12 mouse cellular contexts compared by ENCODE assay signal in the genomic region with DNA sequence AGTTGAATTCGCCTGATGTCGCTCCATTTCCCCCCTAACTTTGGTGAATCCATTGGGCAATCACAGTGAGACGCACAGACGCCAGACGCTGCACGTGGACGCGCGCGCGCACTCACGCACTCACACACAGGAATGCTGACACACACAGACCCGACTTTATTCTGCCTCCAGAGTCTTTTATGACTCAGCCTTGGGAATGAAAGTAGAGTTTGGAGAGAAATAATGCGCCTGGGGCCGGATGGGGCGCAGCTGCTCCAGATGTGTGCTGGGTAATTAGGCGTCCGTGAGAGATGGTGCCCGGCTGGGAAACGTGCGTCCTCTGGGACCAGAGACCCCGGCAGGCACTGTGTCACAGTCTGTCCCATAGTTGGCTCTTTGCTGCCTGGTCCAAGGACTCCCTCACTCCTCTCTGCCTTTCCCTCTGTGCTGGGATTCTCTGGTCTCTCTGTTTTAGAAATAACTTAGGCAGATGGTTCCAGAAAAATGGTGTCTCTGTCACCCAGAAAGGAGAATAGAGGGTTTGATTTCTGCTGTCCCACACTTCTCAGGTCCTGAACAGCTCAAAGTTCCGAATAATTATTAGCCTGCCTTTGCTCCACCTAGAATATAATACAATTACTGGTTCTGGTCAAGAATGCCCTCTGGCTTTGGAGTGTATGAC. TPM values are rescaled to one million over a fixed set of nuclear protein-coding genes. Genes with fewer than 3 reads are reported as not detected.
A peak's percentile ranks its signal among the peaks of the same experiment; 100 is the strongest.
DNase-seq lines count a peak whose midpoint lies in the region; ATAC-seq and TF ChIP-seq lines count a peak whose summit lies in the region.
"Had no signal": no experiment of that assay in that cellular context is flagged by ENCODE, and none has a peak within 500 bp of the region (broad histone marks: within the 10 kb centered on the region; RNA-seq: fewer than 3 reads in every experiment).

No protein-coding gene starts in this region.

- TF ChIP-seq EP300 in liver, postnatal 0 days (IDR thresholded peaks at IDR 0.05; ENCODE audit: low read depth): no peak

- H3K9ac ChIP-seq in hindbrain, embryonic 11.5 days (ENCODE audit: low read depth, low read length): no peak overlapping the region
- no peak overlapping the region for H3K9ac ChIP-seq in hindbrain, embryonic 13.5 days
- H3K9ac ChIP-seq in neural tube, embryonic 13.5 days: no peak overlapping the region
- H3K9ac ChIP-seq in forebrain, embryonic 13.5 days: no peak overlapping the region
- H3K9ac ChIP-seq in liver, postnatal 0 days (replicated peaks): no peak overlapping the region
- H3K9ac ChIP-seq: forebrain, embryonic 12.5 days had no signal

- no peak for TF ChIP-seq CTCF in liver, postnatal 0 days (IDR thresholded peaks at IDR 0.05; ENCODE audit: low read depth)

- peak; percentile 36 for DNase-seq in hindbrain, embryonic 11.5 days (ENCODE audit: low spot score)
- DNase-seq in embryo, embryonic 11 days: peak; percentile 66
- peak; percentile 64 for DNase-seq in kidney, postnatal 10 days
- no peak for DNase-seq in gastrocnemius, postnatal 25 days
- no peak for DNase-seq in liver, postnatal 0 days
- DNase-seq: thymus, postnatal 4 days had no signal

- H3K27ac ChIP-seq in hindbrain, embryonic 11.5 days (ENCODE audit: low read depth, low read length): no peak overlapping the region
- no peak overlapping the region for H3K27ac ChIP-seq in hindbrain, embryonic 13.5 days
- peak overlapping the region; percentile 67 for H3K27ac ChIP-seq in neural tube, embryonic 13.5 days (replicated peaks)
- H3K27ac ChIP-seq in forebrain, embryonic 13.5 days: no peak overlapping the region
- H3K27ac ChIP-seq in liver, postnatal 0 days (ENCODE audit: low read depth): no peak overlapping the region
- H3K27ac ChIP-seq: forebrain, embryonic 12.5 days had no signal

- H3K27me3 ChIP-seq in hindbrain, embryonic 11.5 days (ENCODE audit: control insufficient read depth, insufficient read depth, low read length): peaks cover 100% of the 10 kb centered on the region
- H3K27me3 ChIP-seq in hindbrain, embryonic 13.5 days: peaks cover 100% of the 10 kb centered on the region
- H3K27me3 ChIP-seq in neural tube, embryonic 13.5 days: peaks cover 47% of the 10 kb centered on the region
- H3K27me3 ChIP-seq in forebrain, embryonic 13.5 days: peaks cover 100% of the 10 kb centered on the region
- peaks cover 97% of the 10 kb centered on the region for H3K27me3 ChIP-seq in liver, postnatal 0 days (ENCODE audit: insufficient read depth, low read length)

- no peak overlapping the region for H3K4me2 ChIP-seq in hindbrain, embryonic 11.5 days (replicated peaks; ENCODE audit: low read depth, low read length)
- H3K4me2 ChIP-seq in hindbrain, embryonic 13.5 days: no peak overlapping the region
- H3K4me2 ChIP-seq in neural tube, embryonic 13.5 days: peak overlapping the region; percentile 43
- no peak overlapping the region for H3K4me2 ChIP-seq in forebrain, embryonic 13.5 days
- H3K4me2 ChIP-seq in liver, postnatal 0 days (ENCODE audit: low read depth, low read length): no peak overlapping the region
- H3K4me2 ChIP-seq: forebrain, embryonic 12.5 days had no signal

- no peak for ATAC-seq in hindbrain, embryonic 11.5 days (ENCODE audit: low FRiP score)
- ATAC-seq in hindbrain, embryonic 13.5 days (ENCODE audit: low FRiP score): no peak
- peak; percentile 40 for ATAC-seq in neural tube, embryonic 13.5 days (ENCODE audit: low read depth)
- no peak for ATAC-seq in forebrain, embryonic 13.5 days
- no peak for ATAC-seq in liver, postnatal 0 days
- ATAC-seq: hindbrain, embryonic 16.5 days had no signal

- WGBS in hindbrain, embryonic 11.5 days: 2% methylated on average over 23 of the region's 23 CpGs
- 1% methylated on average over 23 of the region's 23 CpGs for WGBS in hindbrain, embryonic 13.5 days
- 3% methylated on average over 23 of the region's 23 CpGs for WGBS in neural tube, embryonic 13.5 days
- WGBS in forebrain, embryonic 13.5 days: 2% methylated on average over 23 of the region's 23 CpGs
- WGBS in liver, postnatal 0 days (ENCODE audit: insufficient replicate concordance): 11% methylated on average over 23 of the region's 23 CpGs

- no peaks in the 10 kb centered on the region for H3K4me1 ChIP-seq in hindbrain, embryonic 11.5 days (replicated peaks; ENCODE audit: control insufficient read depth, insufficient read depth, low read length)
- H3K4me1 ChIP-seq in hindbrain, embryonic 13.5 days (replicated peaks): peaks cover 5% of the 10 kb centered on the region; the same call in 1 of the 2 replicates
- peaks cover 98% of the 10 kb centered on the region for H3K4me1 ChIP-seq in neural tube, embryonic 13.5 days (replicated peaks)
- H3K4me1 ChIP-seq in forebrain, embryonic 13.5 days: no peaks in the 10 kb centered on the region
- H3K4me1 ChIP-seq in liver, postnatal 0 days (ENCODE audit: insufficient read depth): no peaks in the 10 kb centered on the region
- H3K4me1 ChIP-seq: forebrain, embryonic 12.5 days had no signal

- no peaks in the 10 kb centered on the region for H3K9me3 ChIP-seq in hindbrain, embryonic 11.5 days (ENCODE audit: control insufficient read depth, low read length)
- H3K9me3 ChIP-seq in hindbrain, embryonic 13.5 days: no peaks in the 10 kb centered on the region
- H3K9me3 ChIP-seq in neural tube, embryonic 13.5 days: no peaks in the 10 kb centered on the region
- H3K9me3 ChIP-seq in forebrain, embryonic 13.5 days (replicated peaks): no peaks in the 10 kb centered on the region
- H3K9me3 ChIP-seq in liver, postnatal 0 days (ENCODE audit: low read length): no peaks in the 10 kb centered on the region
- H3K9me3 ChIP-seq: forebrain, embryonic 12.5 days had no signal

- H3K4me3 ChIP-seq in hindbrain, embryonic 11.5 days (ENCODE audit: low read depth, low read length): no peak overlapping the region
- no peak overlapping the region for H3K4me3 ChIP-seq in hindbrain, embryonic 13.5 days
- H3K4me3 ChIP-seq in neural tube, embryonic 13.5 days: peak overlapping the region; percentile 17; the same call in 1 of the 2 replicates
- no peak overlapping the region for H3K4me3 ChIP-seq in forebrain, embryonic 13.5 days
- H3K4me3 ChIP-seq in liver, postnatal 0 days (ENCODE audit: low read depth, low read length): no peak overlapping the region
- H3K4me3 ChIP-seq: forebrain, embryonic 12.5 days had no signal

- no peaks in the 10 kb centered on the region for H3K36me3 ChIP-seq in hindbrain, embryonic 11.5 days (ENCODE audit: control insufficient read depth, insufficient read depth, low read length)
- H3K36me3 ChIP-seq in hindbrain, embryonic 13.5 days: no peaks in the 10 kb centered on the region
- H3K36me3 ChIP-seq in neural tube, embryonic 13.5 days: peaks cover 6% of the 10 kb centered on the region; the same call in 1 of the 2 replicates
- H3K36me3 ChIP-seq in forebrain, embryonic 13.5 days (ENCODE audit: poor library complexity, severe bottlenecking): no peaks in the 10 kb centered on the region
- no peaks in the 10 kb centered on the region for H3K36me3 ChIP-seq in liver, postnatal 0 days (replicated peaks; ENCODE audit: insufficient read depth, low read length)
- H3K36me3 ChIP-seq: forebrain, embryonic 12.5 days had no signal

RNA-seq across cellular contexts. Expression of gene Hoxb9, which starts 10.8 kb away (rescaled TPM):
- polyA plus RNA-seq in hindbrain, embryonic 11.5 days (2014; fragmentation: Nextera tagmentation; extraction: Ambion mirVana): 0.80 and 3.2 TPM in 2 replicates
- 4.8 and 7.2 TPM in 2 replicates for polyA plus RNA-seq in hindbrain, embryonic 13.5 days (2015; fragmentation: Nextera tagmentation; extraction: Ambion mirVana)
- 72.9 and 74.7 TPM in 2 replicates for polyA plus RNA-seq in neural tube, embryonic 13.5 days (2015; fragmentation: Nextera tagmentation; extraction: Ambion mirVana)
- total RNA-seq in gastrocnemius, postnatal 25 days (2021): under 1 TPM; 0.15 to 0.19 TPM
- not detected in 2 replicates for polyA plus RNA-seq in forebrain, embryonic 13.5 days (2015; fragmentation: Nextera tagmentation; extraction: Ambion mirVana)
- not detected in 2 replicates for polyA plus RNA-seq in liver, postnatal 0 days (2015; fragmentation: Nextera tagmentation; extraction: Ambion mirVana)
- polyA plus RNA-seq: forebrain, embryonic 12.5 days; liver, embryonic 16.5 days had no signal

RNA-seq across cellular contexts. Expression of gene Hoxb8, which starts 21.3 kb away (rescaled TPM):
- 3.1 and 7.0 TPM in 2 replicates for polyA plus RNA-seq in hindbrain, embryonic 11.5 days (2014; fragmentation: Nextera tagmentation; extraction: Ambion mirVana)
- polyA plus RNA-seq in hindbrain, embryonic 13.5 days (2015; fragmentation: Nextera tagmentation; extraction: Ambion mirVana): 19.2 and 27.2 TPM in 2 replicates
- 81.7 and 114 TPM in 2 replicates for polyA plus RNA-seq in neural tube, embryonic 13.5 days (2015; fragmentation: Nextera tagmentation; extraction: Ambion mirVana)
- total RNA-seq in gastrocnemius, postnatal 25 days (2021): under 1 TPM; 0.28 to 0.46 TPM
- polyA plus RNA-seq in forebrain, embryonic 13.5 days (2015; fragmentation: Nextera tagmentation; extraction: Ambion mirVana): not detected in 2 replicates
- not detected in 2 replicates for polyA plus RNA-seq in liver, postnatal 0 days (2015; fragmentation: Nextera tagmentation; extraction: Ambion mirVana)
- polyA plus RNA-seq: forebrain, embryonic 12.5 days; liver, embryonic 16.5 days had no signal

RNA-seq across cellular contexts. Expression of gene Hoxb7, which starts 26.0 kb away (rescaled TPM):
- 4.0 and 11.2 TPM in 2 replicates for polyA plus RNA-seq in hindbrain, embryonic 11.5 days (2014; fragmentation: Nextera tagmentation; extraction: Ambion mirVana)
- polyA plus RNA-seq in hindbrain, embryonic 13.5 days (2015; fragmentation: Nextera tagmentation; extraction: Ambion mirVana): 21.5 and 33.2 TPM in 2 replicates
- 124 and 125 TPM in 2 replicates for polyA plus RNA-seq in neural tube, embryonic 13.5 days (2015; fragmentation: Nextera tagmentation; extraction: Ambion mirVana)
- 1 to 10 TPM in 1 of 2 experiments, under 1 TPM in 1; 0.28 to 1.1 TPM for total RNA-seq in gastrocnemius, postnatal 25 days (2021)
- polyA plus RNA-seq in forebrain, embryonic 13.5 days (2015; fragmentation: Nextera tagmentation; extraction: Ambion mirVana): not detected in 2 replicates
- 0.27 and 0.51 TPM in 2 replicates for polyA plus RNA-seq in liver, postnatal 0 days (2015; fragmentation: Nextera tagmentation; extraction: Ambion mirVana)
- polyA plus RNA-seq: forebrain, embryonic 12.5 days had no signal

RNA-seq across cellular contexts. Expression of gene Hoxb6, which starts 31.8 kb away (rescaled TPM):
- 15.9 and 38.5 TPM in 2 replicates for polyA plus RNA-seq in hindbrain, embryonic 11.5 days (2014; fragmentation: Nextera tagmentation; extraction: Ambion mirVana)
- polyA plus RNA-seq in hindbrain, embryonic 13.5 days (2015; fragmentation: Nextera tagmentation; extraction: Ambion mirVana): 81.9 and 132 TPM in 2 replicates
- 171 and 174 TPM in 2 replicates for polyA plus RNA-seq in neural tube, embryonic 13.5 days (2015; fragmentation: Nextera tagmentation; extraction: Ambion mirVana)
- total RNA-seq in gastrocnemius, postnatal 25 days (2021): under 1 TPM; 0.31 to 0.62 TPM
- polyA plus RNA-seq in forebrain, embryonic 13.5 days (2015; fragmentation: Nextera tagmentation; extraction: Ambion mirVana): not detected in 2 replicates
- not detected in 2 replicates for polyA plus RNA-seq in liver, postnatal 0 days (2015; fragmentation: Nextera tagmentation; extraction: Ambion mirVana)
- polyA plus RNA-seq: forebrain, embryonic 12.5 days had no signal

RNA-seq across cellular contexts. Expression of gene Hoxb5, which starts 42.7 kb away (rescaled TPM):
- 33.1 and 42.5 TPM in 2 replicates for polyA plus RNA-seq in hindbrain, embryonic 11.5 days (2014; fragmentation: Nextera tagmentation; extraction: Ambion mirVana)
- polyA plus RNA-seq in hindbrain, embryonic 13.5 days (2015; fragmentation: Nextera tagmentation; extraction: Ambion mirVana): 196 and 216 TPM in 2 replicates
- polyA plus RNA-seq in neural tube, embryonic 13.5 days (2015; fragmentation: Nextera tagmentation; extraction: Ambion mirVana): 67.1 and 88.3 TPM in 2 replicates
- under 1 TPM; 0.38 to 0.64 TPM for total RNA-seq in gastrocnemius, postnatal 25 days (2021)
- 0.09 TPM in 1 of 2 replicates, not detected in the other for polyA plus RNA-seq in forebrain, embryonic 13.5 days (2015; fragmentation: Nextera tagmentation; extraction: Ambion mirVana)
- polyA plus RNA-seq in liver, postnatal 0 days (2015; fragmentation: Nextera tagmentation; extraction: Ambion mirVana): 0.75 and 0.91 TPM in 2 replicates
- polyA plus RNA-seq: forebrain, embryonic 12.5 days had no signal

Comparison
In these comparisons a context has a peak if more than half of its experiments do, and no peak if none do; other contexts are left out.
1. DNase-seq: peak in hindbrain, embryonic 11.5 days (single experiment), embryo, embryonic 11 days (single experiment) and kidney, postnatal 10 days (single experiment); none in gastrocnemius, postnatal 25 days (single experiment) and liver, postnatal 0 days (single experiment).